Mouse (Mus musculus): ENCODE data around the gene Ssu72. TPM values are rescaled to one million over a fixed set of nuclear protein-coding genes. Genes with fewer than 3 reads are reported as not detected.

The Ssu72 gene
- 49.1 and 49.2 TPM in 2 replicates for polyA plus RNA-seq (2012; rRNA removed)

GRCm38 (mm10) chr4:155704721-155705591 lies at the start of gene Ssu72:
TSS of gene Ssu72 (plus strand) at chr4:155704800.

GRCm38 (mm10) chr4:155668689-155669597 lies 35.7 kb upstream of the Ssu72 start, which contains the start of gene Mib2:
TSS of gene Mib2 (minus strand) at chr4:155669198.

GRCm38 (mm10) chr4:155694111-155694481 lies 10.5 kb upstream of the Ssu72 start, which contains the start of gene Fndc10:
TSS of gene Fndc10 (plus strand) at chr4:155694342.

GRCm38 (mm10) chr4:155734350-155734941 lies 29.8 kb downstream of the Ssu72 start, which contains the start of gene Tmem240:
TSS of gene Tmem240 (plus strand) at chr4:155734800.

GRCm38 (mm10) chr4:155760613-155761355 lies 56.2 kb downstream of the Ssu72 start, which contains the start of gene Atad3a:
TSS of gene Atad3a (minus strand) at chr4:155761093.

GRCm38 (mm10) chr4:155774280-155774754 lies 69.7 kb downstream of the Ssu72 start, which contains the start of gene Vwa1:
TSS of gene Vwa1 (minus strand) at chr4:155774698.

Other genes starting within 250 kb of the Ssu72 start
- gene Tmem52, start 235.7 kb upstream of the Ssu72 start, polyA plus RNA-seq (2012; rRNA removed), result 0.38 and 0.43 TPM in 2 replicates
- gene Gnb1, start 213.4 kb upstream of the Ssu72 start, polyA plus RNA-seq (2012; rRNA removed), result 118 and 120 TPM in 2 replicates
- 46.0 and 46.7 TPM in 2 replicates for gene Nadk, start 142.4 kb upstream of the Ssu72 start, polyA plus RNA-seq (2012; rRNA removed)
- 5.5 and 5.7 TPM in 2 replicates for gene Slc35e2, start 103.4 kb upstream of the Ssu72 start, polyA plus RNA-seq (2012; rRNA removed)
- 17.0 and 20.1 TPM in 2 replicates for gene Cdk11b, start 79.9 kb upstream of the Ssu72 start, polyA plus RNA-seq (2012; rRNA removed)
- gene Gm10563, start 59.4 kb upstream of the Ssu72 start, polyA plus RNA-seq (2012; rRNA removed), result not detected in 2 replicates
- gene Mmp23, start 51.4 kb upstream of the Ssu72 start, polyA plus RNA-seq (2012; rRNA removed), result 8.9 and 9.8 TPM in 2 replicates
- 8.4 and 10.7 TPM in 2 replicates for gene Mib2, start 35.6 kb upstream of the Ssu72 start, polyA plus RNA-seq (2012; rRNA removed)
- gene Fndc10, start 10.5 kb upstream of the Ssu72 start, polyA plus RNA-seq (2012; rRNA removed), result 0.55 and 0.61 TPM in 2 replicates
- 0.16 and 0.23 TPM in 2 replicates for gene Tmem240, start 30.0 kb downstream of the Ssu72 start, polyA plus RNA-seq (2012; rRNA removed)
- 41.4 and 52.8 TPM in 2 replicates for gene Atad3a, start 56.3 kb downstream of the Ssu72 start, polyA plus RNA-seq (2012; rRNA removed)
- gene Vwa1, start 69.9 kb downstream of the Ssu72 start, polyA plus RNA-seq (2012; rRNA removed), result 0.10 and 0.16 TPM in 2 replicates
- 0.55 and 0.60 TPM in 2 replicates for gene Tmem88b, start 81.1 kb downstream of the Ssu72 start, polyA plus RNA-seq (2012; rRNA removed)
- gene Ankrd65, start 85.6 kb downstream of the Ssu72 start, polyA plus RNA-seq (2012; rRNA removed), result 0.06 and 0.08 TPM in 2 replicates
- 50.2 and 58.8 TPM in 2 replicates for gene Mrpl20, start 98.1 kb downstream of the Ssu72 start, polyA plus RNA-seq (2012; rRNA removed)
- gene Ccnl2, start 107.7 kb downstream of the Ssu72 start, polyA plus RNA-seq (2012; rRNA removed), result 103 and 115 TPM in 2 replicates
- 67.1 and 69.6 TPM in 2 replicates for gene Aurkaip1, start 126.5 kb downstream of the Ssu72 start, polyA plus RNA-seq (2012; rRNA removed)
- 14.4 and 15.6 TPM in 2 replicates for gene Mxra8, start 134.9 kb downstream of the Ssu72 start, polyA plus RNA-seq (2012; rRNA removed)
- 25.7 and 28.6 TPM in 2 replicates for gene Dvl1, start 142.6 kb downstream of the Ssu72 start, polyA plus RNA-seq (2012; rRNA removed)
- 0.14 and 0.15 TPM in 2 replicates for gene Tas1r3, start 158.6 kb downstream of the Ssu72 start, polyA plus RNA-seq (2012; rRNA removed)
- 5.5 and 6.5 TPM in 2 replicates for gene Cptp, start 164.6 kb downstream of the Ssu72 start, polyA plus RNA-seq (2012; rRNA removed)
- gene Ints11, start 164.7 kb downstream of the Ssu72 start, polyA plus RNA-seq (2012; rRNA removed), result 16.9 and 18.1 TPM in 2 replicates
- 14.0 and 16.1 TPM in 2 replicates for gene Pusl1, start 187.0 kb downstream of the Ssu72 start, polyA plus RNA-seq (2012; rRNA removed)
- 5.1 and 6.3 TPM in 2 replicates for gene Acap3, start 187.0 kb downstream of the Ssu72 start, polyA plus RNA-seq (2012; rRNA removed)
- 32.2 and 32.3 TPM in 2 replicates for gene Ube2j2, start 239.0 kb downstream of the Ssu72 start, polyA plus RNA-seq (2012; rRNA removed)